Mouse (Mus musculus): Measurements from ENCODE around the gene Gm21775. TPM values are rescaled to one million over a fixed set of nuclear protein-coding genes. Genes with fewer than 3 reads are reported as not detected.

The Gm21775 gene
- not detected for total RNA-seq (2023)

DNA sequence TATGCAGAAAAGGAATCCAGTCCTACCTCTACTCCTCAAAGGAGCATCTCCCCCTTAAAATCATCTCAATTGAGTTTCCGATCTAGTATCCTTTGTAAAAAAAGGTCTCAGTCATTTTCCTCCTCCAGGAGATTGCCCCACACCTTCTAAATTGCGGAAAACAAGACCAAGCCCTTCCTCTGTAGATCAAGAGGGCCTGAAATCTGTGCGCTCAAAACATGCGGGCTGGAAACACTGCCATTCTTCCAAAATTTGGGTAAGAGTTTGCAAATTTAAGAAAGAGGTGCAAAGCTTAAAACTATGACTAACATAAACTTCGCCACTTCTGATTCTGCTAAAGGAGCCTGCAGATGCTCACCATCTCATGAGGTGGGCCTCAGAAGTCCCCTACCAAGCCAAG, at the start of gene Gm21775:
Gene Gm21775, plus strand, starts transcription at position 301 of the 400 bp plus-strand sequence.

DNA sequence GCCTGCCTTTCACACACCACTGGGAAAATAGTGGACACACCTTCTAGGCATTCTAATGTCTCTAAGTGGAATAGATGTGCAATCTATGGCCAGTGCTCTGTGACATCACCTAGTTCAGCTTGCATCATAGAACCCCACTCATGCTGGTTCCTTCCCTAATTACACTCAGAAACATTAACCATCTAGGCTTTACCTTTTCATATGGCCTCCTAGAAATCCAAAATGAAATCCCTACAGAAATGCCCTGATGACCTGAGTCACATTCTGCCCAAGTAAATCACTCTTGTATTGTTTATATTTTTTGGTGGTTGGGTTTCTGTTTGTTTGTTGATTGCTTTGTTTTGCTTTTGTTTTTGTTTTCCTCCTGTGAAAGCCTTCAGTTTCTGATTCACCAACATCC, 17.3 kb upstream of the Gm21775 start, which contains the start of gene Gm20737:
Gene Gm20737, minus strand, starts transcription at position 101 of the 400 bp plus-strand sequence.

Other genes with a start within 250 kb of the Gm21775 start
- not detected for gene Gm20834, start 228.9 kb upstream of the Gm21775 start, total RNA-seq (2023)
- not detected for gene Gm28510, start 140.7 kb upstream of the Gm21775 start, total RNA-seq (2023)
- gene Gm20737, start 17.4 kb upstream of the Gm21775 start, total RNA-seq (2023) = not detected
- not detected for gene Gm21900, start 62.9 kb downstream of the Gm21775 start, total RNA-seq (2023)
- gene Gm20777, start 199.0 kb downstream of the Gm21775 start, total RNA-seq (2023) = not detected

Data from neutrophil, adult 83 days (primary cell).